Mouse (Mus musculus) forebrain, embryonic 12.5 days (tissue): Measurements from ENCODE around the gene Muc13. TPM values are rescaled to one million over a fixed set of nuclear protein-coding genes. Genes with fewer than 3 reads are reported as not detected.

ENCODE experiments used
- ATAC-seq: fragments of 200-750 bp; cut with Nextera tagmentation; 2 replicates; pipeline ENCODE4 v1.8.0; 2017; ENCODE audit warnings: moderate TSS enrichment; ENCODE audit not compliant: low FRiP score
- H3K27ac ChIP-seq: fragments of 300-500 bp; sonication (generic); 2 replicates; pipeline ENCODE4 v1.5.1; 2016; ENCODE audit warnings: mild to moderate bottlenecking
- H3K27me3 ChIP-seq: fragments of 300-500 bp; sonication (generic); 2 replicates; pipeline ENCODE4 v1.6.1; 2016; ENCODE audit warnings: mild to moderate bottlenecking
- H3K36me3 ChIP-seq: fragments of 300-500 bp; sonication (generic); replicated peaks from 2 replicates; pipeline ENCODE4 v1.6.1; 2016; ENCODE audit warnings: mild to moderate bottlenecking
- H3K4me1 ChIP-seq: fragments of 300-500 bp; sonication (generic); 2 replicates; pipeline ENCODE4 v1.6.1; 2016
- H3K4me2 ChIP-seq: fragments of 300-500 bp; sonication (generic); 2 replicates; pipeline ENCODE4 v1.6.1; 2016; ENCODE audit warnings: mild to moderate bottlenecking, moderate library complexity
- H3K4me3 ChIP-seq: fragments of 300-500 bp; sonication (generic); replicated peaks from 2 replicates; pipeline ENCODE4 v1.5.1; 2016; ENCODE audit warnings: mild to moderate bottlenecking
- H3K9ac ChIP-seq: fragments of 300-500 bp; sonication (generic); 2 replicates; pipeline ENCODE4 v1.6.1; 2016; ENCODE audit warnings: mild to moderate bottlenecking
- H3K9me3 ChIP-seq: fragments of 300-500 bp; sonication (generic); 2 replicates; pipeline ENCODE4 v1.6.1; 2016
- WGBS: fragments of 180-500 bp; shearing (Covaris S2); methylation state at CpG from one replicate; pipeline ENCODE4 v1.1.7; 2016; 5-methylcytosine and 5-hydroxymethylcytosine counted together
- polyA plus RNA-seq: library from polyadenylated mRNA; unstranded; fragments of >200 nt; fragmentation: Nextera tagmentation; extraction: Ambion mirVana; gene quantifications from 2 replicates; pipeline ENCODE4 v1.2.1, GENCODE M21; 2016

Gene Muc13
- polyA plus RNA-seq, 1 experiment from 2014 or later, result 0.13 TPM

DNA sequence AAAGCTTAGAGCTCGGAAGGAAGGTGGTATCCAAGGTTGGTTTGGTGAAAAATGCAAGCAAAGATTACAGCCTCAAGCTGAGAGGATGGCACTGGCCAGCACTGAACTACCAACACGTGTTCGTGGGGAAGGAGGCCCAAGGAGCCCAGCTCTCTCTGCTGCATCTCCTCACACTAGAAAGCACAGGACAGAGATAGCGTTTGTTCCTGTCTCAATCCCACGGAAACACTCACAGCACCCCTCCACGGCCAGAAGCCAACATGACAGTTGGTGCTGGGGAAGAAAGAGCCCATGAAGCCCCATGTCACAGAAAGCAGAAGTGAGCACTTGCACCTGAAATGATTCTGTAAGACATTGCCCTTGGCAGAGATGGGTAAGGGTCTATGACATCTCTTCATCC, 37.4 kb upstream of the Muc13 start:
- no peak for ATAC-seq

GRCm38 (mm10) chr16:33759207-33759606, 34.6 kb upstream of the Muc13 start:
- Histone ChIP-seq H3K36me3 (peaks cover 58% of the 10 kb centered on the region), H3K27me3 (no peaks in the 10 kb centered on the region), H3K4me1 (peaks cover 24% of the 10 kb centered on the region), H3K27ac (no peak overlapping the region), H3K9ac (no peak overlapping the region), H3K4me3 (no peak overlapping the region), H3K4me2 (no peak overlapping the region), H3K9me3 (no peaks in the 10 kb centered on the region)
- WGBS, result 94% methylated on average over 7 of the region's 7 CpGs
- no peak for ATAC-seq

More for the DNA sequence above, 37.4 kb upstream of the Muc13 start:
- no peak overlapping the region for H3K4me2 ChIP-seq
- H3K4me1 ChIP-seq, result peaks cover 8% of the 10 kb centered on the region
- WGBS, result 52% methylated on average over 6 of the region's 6 CpGs
- no peaks in the 10 kb centered on the region for H3K27me3 ChIP-seq
- H3K9ac ChIP-seq, result no peak overlapping the region
- H3K27ac ChIP-seq, result no peak overlapping the region
- peaks cover 68% of the 10 kb centered on the region for H3K36me3 ChIP-seq
- no peaks in the 10 kb centered on the region for H3K9me3 ChIP-seq
- no peak overlapping the region for H3K4me3 ChIP-seq

GRCm38 (mm10) chr16:33760542-33760941, 33.3 kb upstream of the Muc13 start:
- H3K4me1 ChIP-seq, result peaks cover 35% of the 10 kb centered on the region
- 41% methylated on average over 5 of the region's 5 CpGs for WGBS

DNA sequence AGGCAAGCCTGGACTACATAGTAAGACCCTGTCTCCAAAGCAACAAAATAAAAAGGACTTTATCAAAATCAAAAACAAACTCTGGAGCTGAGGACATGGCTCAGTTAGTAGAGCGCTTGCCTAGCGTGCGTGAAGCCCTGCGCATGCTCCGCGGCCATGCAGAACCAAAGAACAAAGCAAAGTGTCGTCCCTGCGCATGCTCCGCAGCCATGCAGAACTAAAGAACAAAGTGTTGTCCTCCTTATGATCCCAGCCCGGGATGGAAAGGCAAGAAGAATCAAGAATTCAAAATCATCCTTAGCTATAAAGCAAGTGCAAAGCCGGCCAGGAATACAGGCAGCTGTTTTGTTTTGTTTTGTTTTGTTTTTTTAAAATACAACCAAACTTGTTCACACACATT, 32.8 kb upstream of the Muc13 start:
- Histone ChIP-seq H3K4me2 (no peak overlapping the region), H3K27me3 (no peaks in the 10 kb centered on the region), H3K4me3 (no peak overlapping the region), H3K27ac (no peak overlapping the region), H3K9me3 (no peaks in the 10 kb centered on the region), H3K4me1 (peaks cover 35% of the 10 kb centered on the region), H3K9ac (no peak overlapping the region), H3K36me3 (peaks cover 42% of the 10 kb centered on the region)
- ATAC-seq, result no peak
- 59% methylated on average over 11 of the region's 11 CpGs for WGBS

More at GRCm38 (mm10) chr16:33760542-33760941, 33.3 kb upstream of the Muc13 start:
- H3K9me3 ChIP-seq, result no peaks in the 10 kb centered on the region
- no peaks in the 10 kb centered on the region for H3K27me3 ChIP-seq
- no peak overlapping the region for H3K4me2 ChIP-seq
- H3K4me3 ChIP-seq, result no peak overlapping the region
- H3K36me3 ChIP-seq, result peaks cover 45% of the 10 kb centered on the region
- ATAC-seq, result no peak
- no peak overlapping the region for H3K9ac ChIP-seq
- no peak overlapping the region for H3K27ac ChIP-seq

DNA sequence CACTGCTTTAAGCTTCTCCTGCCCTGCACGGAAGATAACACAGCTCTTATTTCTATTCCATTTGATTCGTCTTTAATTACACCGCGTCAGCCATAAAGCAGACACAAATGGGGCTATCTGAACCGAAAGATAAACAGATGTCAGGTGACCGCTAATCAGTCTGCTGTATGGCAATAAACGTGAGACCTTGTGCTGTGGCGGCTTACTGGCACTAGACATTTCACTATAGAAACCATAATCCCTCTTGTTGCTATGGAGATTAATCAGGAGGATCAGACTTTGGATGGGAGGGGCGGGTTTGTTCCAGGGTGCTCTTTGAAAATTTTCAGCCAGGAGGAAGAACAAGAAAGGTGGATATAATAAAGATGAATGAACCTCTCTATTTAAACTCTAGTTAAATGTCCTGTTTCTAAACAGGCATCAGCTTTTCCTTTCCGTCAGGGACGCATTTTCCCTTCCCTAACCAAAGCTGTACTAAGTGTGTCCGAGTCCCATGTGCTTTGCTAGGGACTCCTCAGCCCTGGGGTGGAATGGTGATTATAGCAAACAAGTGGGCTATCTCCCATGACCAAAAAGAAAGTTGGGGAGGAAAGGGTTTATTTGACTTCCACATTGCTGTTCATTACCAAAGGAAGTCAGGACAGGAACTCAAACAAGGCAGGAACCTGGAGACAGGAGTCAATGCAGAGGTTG, 29.2 kb upstream of the Muc13 start:
- ATAC-seq, result peak; percentile 82
- peak overlapping the region; percentile 35; the same call in 1 of the 2 replicates for H3K4me2 ChIP-seq
- H3K9me3 ChIP-seq, result no peaks in the 10 kb centered on the region
- H3K36me3 ChIP-seq, result peaks cover 37% of the 10 kb centered on the region
- WGBS, result 10% methylated on average over 12 of the region's 12 CpGs
- H3K4me1 ChIP-seq, result peaks cover 35% of the 10 kb centered on the region
- H3K27ac ChIP-seq, result peak overlapping the region; percentile 72
- H3K4me3 ChIP-seq, result no peak overlapping the region
- no peak overlapping the region for H3K9ac ChIP-seq
- H3K27me3 ChIP-seq, result no peaks in the 10 kb centered on the region

- ATAC-seq, result no peak
- Histone ChIP-seq H3K27me3 (no peaks in the 10 kb centered on the region), H3K9me3 (no peaks in the 10 kb centered on the region), H3K4me3 (no peak overlapping the region), H3K4me1 (peaks cover 34% of the 10 kb centered on the region), H3K9ac (no peak overlapping the region), H3K36me3 (peaks cover 37% of the 10 kb centered on the region), H3K4me2 (no peak overlapping the region), H3K27ac (peak overlapping the region; percentile 72; the same call in 1 of the 2 replicates)
- WGBS, result 96% methylated on average over 2 of the region's 2 CpGs
Observed at GRCm38 (mm10) chr16:33765477-33765876, 28.4 kb upstream of the Muc13 start.

DNA sequence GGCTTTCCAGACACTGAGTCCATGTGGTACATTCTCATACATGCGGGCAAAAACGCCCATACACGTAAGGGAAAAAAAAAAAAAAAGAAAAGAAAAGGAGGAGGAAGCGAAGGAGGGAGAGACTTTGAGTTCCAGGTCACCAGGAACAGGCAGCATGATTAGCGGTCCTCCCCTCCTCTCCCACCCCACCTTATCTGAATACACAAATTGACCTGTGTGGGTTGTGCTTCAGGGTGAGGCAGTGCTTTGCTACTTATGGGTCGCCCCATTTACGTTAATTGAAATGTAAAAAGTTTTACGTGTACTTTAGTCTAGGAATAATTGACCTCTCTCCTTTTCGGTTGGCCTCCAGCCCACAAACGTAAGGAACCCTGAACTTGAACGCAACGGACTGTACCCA, 27.5 kb upstream of the Muc13 start:
- Histone ChIP-seq H3K27ac (no peak overlapping the region), H3K4me3 (no peak overlapping the region), H3K4me1 (peaks cover 27% of the 10 kb centered on the region), H3K9ac (no peak overlapping the region), H3K36me3 (peaks cover 29% of the 10 kb centered on the region), H3K9me3 (no peaks in the 10 kb centered on the region), H3K4me2 (no peak overlapping the region), H3K27me3 (no peaks in the 10 kb centered on the region)
- no peak for ATAC-seq
- 91% methylated on average over 12 of the region's 12 CpGs for WGBS

DNA sequence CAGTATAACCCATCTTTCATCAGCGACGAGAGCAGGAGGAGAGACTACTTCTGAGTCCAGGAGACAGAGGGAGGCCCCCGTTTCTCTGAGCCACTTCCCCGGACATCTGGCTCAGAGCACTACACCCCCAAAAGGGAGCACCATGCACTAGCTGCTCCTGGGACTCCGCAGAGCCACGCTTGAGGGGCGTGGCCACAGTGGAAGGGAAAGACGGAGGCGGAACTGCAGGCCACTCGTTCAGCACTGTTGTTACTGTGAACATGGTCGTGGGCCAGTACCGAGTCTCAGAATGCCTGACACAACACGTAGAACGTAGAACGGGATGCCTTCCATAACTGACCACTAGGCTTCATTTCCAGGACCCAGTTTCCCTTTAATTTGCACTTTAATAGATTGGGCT, 27.1 kb upstream of the Muc13 start:
- 79% methylated on average over 15 of the region's 15 CpGs for WGBS
- no peak for ATAC-seq
- H3K9me3 ChIP-seq, result no peaks in the 10 kb centered on the region

GRCm38 (mm10) chr16:33768491-33769278, 25.2 kb upstream of the Muc13 start:
- Histone ChIP-seq H3K27me3 (no peaks in the 10 kb centered on the region), H3K27ac (no peak overlapping the region)

More for the DNA sequence above, 27.1 kb upstream of the Muc13 start:
- no peak overlapping the region for H3K27ac ChIP-seq
- peaks cover 27% of the 10 kb centered on the region for H3K4me1 ChIP-seq
- no peaks in the 10 kb centered on the region for H3K27me3 ChIP-seq
- no peak overlapping the region for H3K4me2 ChIP-seq
- no peak overlapping the region for H3K4me3 ChIP-seq
- H3K9ac ChIP-seq, result no peak overlapping the region
- H3K36me3 ChIP-seq, result peaks cover 28% of the 10 kb centered on the region

GRCm38 (mm10) chr16:33769848-33770247, 24.0 kb upstream of the Muc13 start:
- H3K27ac ChIP-seq, result no peak overlapping the region
- WGBS, result 93% methylated on average over 7 of the region's 7 CpGs
- peaks cover 19% of the 10 kb centered on the region for H3K36me3 ChIP-seq
- H3K4me3 ChIP-seq, result no peak overlapping the region
- ATAC-seq, result no peak
- no peak overlapping the region for H3K4me2 ChIP-seq
- no peaks in the 10 kb centered on the region for H3K9me3 ChIP-seq
- H3K4me1 ChIP-seq, result peaks cover 5% of the 10 kb centered on the region
- no peak overlapping the region for H3K9ac ChIP-seq
- no peaks in the 10 kb centered on the region for H3K27me3 ChIP-seq

More at GRCm38 (mm10) chr16:33768491-33769278, 25.2 kb upstream of the Muc13 start:
- ATAC-seq, result no peak
- no peak overlapping the region for H3K9ac ChIP-seq
- H3K4me2 ChIP-seq, result no peak overlapping the region
- H3K36me3 ChIP-seq, result peaks cover 19% of the 10 kb centered on the region
- H3K4me1 ChIP-seq, result peaks cover 15% of the 10 kb centered on the region
- no peak overlapping the region for H3K4me3 ChIP-seq
- WGBS, result 95% methylated on average over 3 of the region's 3 CpGs
- no peaks in the 10 kb centered on the region for H3K9me3 ChIP-seq

GRCm38 (mm10) chr16:33770778-33771454, 22.9 kb upstream of the Muc13 start:
- no peak overlapping the region for H3K4me2 ChIP-seq
- no peak overlapping the region for H3K9ac ChIP-seq
- H3K4me1 ChIP-seq, result no peaks in the 10 kb centered on the region
- peaks cover 19% of the 10 kb centered on the region for H3K36me3 ChIP-seq
- H3K27ac ChIP-seq, result no peak overlapping the region
- no peak for ATAC-seq
- H3K4me3 ChIP-seq, result no peak overlapping the region
- no peaks in the 10 kb centered on the region for H3K27me3 ChIP-seq
- no peaks in the 10 kb centered on the region for H3K9me3 ChIP-seq
- WGBS, result 96% methylated on average over 4 of the region's 4 CpGs

DNA sequence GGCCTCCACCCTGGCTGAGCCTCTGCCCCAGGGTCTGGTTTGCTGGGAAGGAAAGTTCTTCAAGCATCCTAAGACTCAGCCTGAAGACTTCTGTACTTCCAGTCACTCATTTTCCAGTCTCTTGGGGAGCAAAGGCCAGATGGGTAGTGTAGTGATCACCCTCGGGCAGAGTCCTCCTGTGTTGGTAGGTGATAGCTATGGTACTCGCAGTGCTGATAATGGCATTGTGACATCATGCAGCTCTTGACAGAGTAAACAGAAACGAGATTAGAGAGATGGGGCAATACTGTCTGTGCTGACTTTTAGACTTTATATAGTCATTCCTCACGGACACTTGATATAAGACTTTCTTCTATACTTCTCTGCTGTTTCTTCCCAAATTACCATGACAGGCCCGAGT, 21.0 kb upstream of the Muc13 start:
- H3K4me1 ChIP-seq, result no peaks in the 10 kb centered on the region
- peaks cover 6% of the 10 kb centered on the region; the same call in 1 of the 2 replicates for H3K36me3 ChIP-seq
- no peak overlapping the region for H3K4me3 ChIP-seq
- no peaks in the 10 kb centered on the region for H3K27me3 ChIP-seq
- H3K9ac ChIP-seq, result no peak overlapping the region
- H3K27ac ChIP-seq, result no peak overlapping the region
- no peak overlapping the region for H3K4me2 ChIP-seq
- no peak for ATAC-seq
- H3K9me3 ChIP-seq, result no peaks in the 10 kb centered on the region
- 87% methylated on average over 5 of the region's 5 CpGs for WGBS
